Mouse (Mus musculus) gastrocnemius, postnatal 25 days (tissue): ENCODE results near the gene Rfc2. TPM values are rescaled to one million over a fixed set of nuclear protein-coding genes. Genes with fewer than 3 reads are reported as not detected.
A peak's percentile ranks its signal among the peaks of the same experiment; 100 is the strongest.

ENCODE experiments used
- DNase-seq: peaks from one replicate; pipeline ENCODE4 v3.0.0; 2022
- total RNA-seq, 2 experiments: library from RNA; stranded (reverse); gene quantifications; 1 replicate in 1 of 2; 2 replicates in 1 of 2; pipeline ENCODE4 v1.2.3; 2021

The Rfc2 gene
- total RNA-seq, 2 experiments from 2014 or later = 13.9 to 14.1 TPM

DNA sequence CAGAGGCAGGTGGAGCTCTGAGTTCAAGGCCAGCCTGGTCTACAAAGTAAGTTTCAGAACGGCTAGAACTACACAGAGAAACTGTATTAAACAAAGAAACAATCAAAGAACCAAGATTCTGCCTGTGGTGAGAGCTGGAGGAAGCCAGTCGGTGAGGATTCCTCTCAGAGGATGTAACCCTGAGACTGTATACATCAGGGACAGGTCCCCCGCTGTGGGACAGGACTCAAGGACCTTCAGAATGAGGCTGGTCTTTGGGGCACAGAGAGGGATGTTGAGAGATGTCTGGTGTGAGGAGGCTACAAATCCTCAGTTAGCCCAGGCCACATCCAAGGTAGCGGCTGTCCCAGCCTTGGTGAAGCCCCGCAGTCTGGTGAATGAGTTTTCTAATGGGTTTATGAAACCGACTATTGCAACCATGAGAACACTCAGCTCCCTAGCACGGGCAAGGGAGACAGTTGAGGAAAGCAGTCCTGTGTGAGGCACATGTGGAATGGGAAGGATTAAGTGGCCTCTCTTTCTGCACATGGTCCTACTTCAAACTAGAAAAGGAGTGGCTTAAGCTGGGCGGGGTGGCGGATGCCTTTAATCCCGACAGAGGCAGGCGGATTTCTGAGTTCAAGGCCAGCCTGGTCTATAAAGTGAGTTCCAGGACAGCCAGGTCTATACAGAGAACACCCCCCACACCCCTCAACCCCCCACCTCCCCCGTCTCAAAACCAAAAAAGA lies 28.9 kb downstream of the Rfc2 start:
- DNase-seq = no peak

DNA sequence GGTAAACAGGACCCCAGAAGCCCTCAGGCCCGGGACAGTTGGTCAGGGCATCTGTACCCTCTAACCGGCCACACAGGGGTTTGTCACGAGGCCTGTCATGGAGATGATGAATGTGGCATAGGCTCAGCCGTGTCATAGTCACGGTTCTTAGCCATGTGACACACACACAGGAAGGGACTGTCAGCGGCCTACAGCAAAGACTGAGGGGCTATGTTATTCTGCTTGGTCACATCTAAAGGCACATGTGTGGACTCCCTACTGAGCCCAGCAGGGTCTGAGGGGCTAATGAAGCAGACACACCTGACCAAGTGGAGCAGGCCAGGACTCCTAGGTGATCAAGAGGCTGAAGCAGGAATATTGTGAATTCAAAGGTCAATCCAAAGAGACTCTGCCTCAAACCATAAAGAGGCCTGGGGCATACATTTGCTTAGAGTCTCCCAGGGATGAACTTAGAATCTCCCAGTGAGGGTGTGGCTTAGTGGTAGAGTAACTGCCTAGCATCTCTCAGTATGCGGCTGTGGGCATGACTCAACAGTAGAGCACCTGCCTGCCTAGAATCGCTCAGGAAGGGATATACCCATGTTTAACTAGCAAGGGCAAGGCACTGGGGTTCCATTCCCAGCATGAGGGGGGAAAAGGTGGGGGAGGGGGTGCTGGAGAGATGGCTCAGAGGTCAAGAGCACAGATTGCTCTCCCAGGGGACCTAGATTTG lies 30.8 kb downstream of the Rfc2 start:
- no peak for DNase-seq

DNA sequence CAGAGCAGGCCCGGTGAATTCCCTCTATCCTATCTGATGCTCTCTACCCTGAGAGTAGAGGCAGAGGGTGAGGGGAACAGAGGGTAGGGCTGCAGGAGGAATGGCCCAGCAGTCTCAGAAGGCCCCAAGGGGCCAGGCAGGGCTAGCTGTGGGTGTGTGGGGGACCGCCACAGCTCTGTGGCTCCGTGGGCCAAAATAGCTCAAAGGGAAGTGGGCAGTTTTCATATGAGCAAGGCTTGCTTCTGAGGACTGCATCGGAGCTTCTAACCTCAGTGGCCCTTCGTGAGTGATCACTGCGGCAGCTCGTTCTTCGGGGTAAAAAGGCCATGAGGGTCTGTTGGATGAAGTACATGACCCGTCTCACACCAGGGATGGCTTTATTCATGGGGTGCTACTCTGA lies 32.6 kb downstream of the Rfc2 start:
- DNase-seq = no peak

DNA sequence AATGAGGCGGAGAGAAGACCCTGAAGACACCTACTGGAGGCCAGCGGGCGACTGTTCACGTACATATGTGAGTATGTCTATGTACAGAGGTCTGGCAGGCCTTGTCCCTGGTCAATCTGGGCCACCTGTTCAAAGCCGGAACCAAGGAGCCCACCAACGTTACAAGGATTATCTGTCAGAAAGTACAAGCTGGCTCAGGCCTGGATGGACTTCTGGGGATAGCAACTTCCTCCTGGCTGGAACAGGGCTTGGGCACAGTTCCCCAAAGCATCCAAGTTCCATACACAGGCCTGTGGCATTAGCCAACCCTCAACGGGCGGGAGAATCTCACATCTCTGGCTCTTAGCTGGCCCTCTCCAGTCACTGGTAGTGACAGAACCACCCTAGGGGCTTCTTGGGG lies 33.1 kb downstream of the Rfc2 start:
- no peak for DNase-seq

DNA sequence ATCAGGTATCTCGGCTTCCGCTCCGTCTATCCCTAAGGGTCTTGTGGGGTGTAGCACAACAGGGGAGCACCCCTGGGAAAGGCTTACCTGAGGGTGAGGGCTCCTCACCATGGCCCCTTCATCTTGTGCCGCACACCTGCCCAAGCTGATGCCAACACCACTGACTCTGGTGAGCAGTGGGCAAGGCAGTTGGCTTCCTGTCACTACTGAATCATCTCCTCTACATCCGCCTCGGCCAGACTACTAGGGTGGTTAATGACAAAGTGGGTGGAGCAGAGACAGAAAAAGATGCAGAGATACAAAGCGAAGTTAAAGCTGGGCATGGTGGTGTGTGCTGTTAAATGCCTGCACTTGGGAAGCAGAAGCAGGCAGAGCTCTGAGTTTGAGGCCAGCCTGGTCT lies 33.6 kb downstream of the Rfc2 start, which contains the start of gene Lat2:
Gene Lat2, minus strand, starts transcription at position 224 of the 400 bp plus-strand sequence.
- no peak for DNase-seq

DNA sequence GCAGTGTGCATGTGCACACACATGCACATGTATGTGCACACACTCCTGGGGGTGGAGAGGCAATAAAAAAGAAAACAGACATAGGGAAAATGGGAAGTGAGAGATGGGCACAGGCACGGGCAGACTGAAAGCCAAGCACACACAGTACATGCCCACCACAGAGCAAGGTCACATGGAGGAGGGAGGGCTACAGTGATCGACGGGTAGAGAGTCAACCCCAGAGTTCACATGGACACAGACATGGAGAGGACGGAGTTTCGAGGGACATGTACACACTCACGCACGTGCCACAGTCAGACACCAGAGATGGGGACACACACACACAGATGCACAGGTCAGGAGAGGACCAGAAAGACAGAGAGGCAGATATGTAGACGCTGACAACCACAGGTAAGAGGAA lies 34.2 kb downstream of the Rfc2 start:
- no peak for DNase-seq

DNA sequence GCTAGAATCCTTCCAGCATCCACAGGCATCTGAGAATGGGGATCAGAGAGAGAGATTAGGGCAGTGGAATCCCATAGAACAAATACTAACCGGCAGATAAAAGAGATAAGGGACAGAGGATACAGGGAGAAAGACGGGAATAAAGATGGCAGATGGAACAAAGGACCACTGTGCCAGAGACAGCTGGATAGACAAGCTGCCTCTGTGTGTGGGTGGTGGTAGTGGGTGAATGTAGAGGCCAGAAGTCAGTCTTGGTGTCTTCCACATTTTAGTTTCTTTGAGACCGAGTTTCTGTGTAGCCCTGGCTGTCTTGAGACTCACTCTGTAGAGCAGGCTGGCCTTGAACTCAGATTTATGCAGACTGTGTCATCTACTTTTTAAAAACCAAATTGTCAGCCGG lies 34.6 kb downstream of the Rfc2 start:
- DNase-seq = no peak

DNA sequence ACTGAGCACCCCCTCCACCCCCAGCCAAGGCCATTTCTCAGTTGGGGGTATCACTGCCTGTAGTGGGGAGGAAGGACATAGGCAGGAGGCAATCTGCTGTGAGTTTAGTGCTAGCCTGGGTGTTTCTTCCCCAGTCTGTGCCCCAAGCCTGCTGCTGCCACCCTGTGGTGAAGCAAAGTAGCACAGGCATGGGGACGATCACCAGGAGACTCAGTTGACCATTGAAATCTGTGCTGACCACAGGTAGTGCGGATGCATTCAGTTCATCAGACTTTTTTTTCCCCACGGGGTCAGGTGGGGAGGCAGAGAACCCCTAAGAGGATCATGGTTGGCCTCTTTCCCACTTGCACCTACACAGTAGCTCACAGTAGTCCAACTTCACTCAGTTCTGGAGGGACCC lies 35.9 kb downstream of the Rfc2 start:
- DNase-seq = peak; percentile 52

DNA sequence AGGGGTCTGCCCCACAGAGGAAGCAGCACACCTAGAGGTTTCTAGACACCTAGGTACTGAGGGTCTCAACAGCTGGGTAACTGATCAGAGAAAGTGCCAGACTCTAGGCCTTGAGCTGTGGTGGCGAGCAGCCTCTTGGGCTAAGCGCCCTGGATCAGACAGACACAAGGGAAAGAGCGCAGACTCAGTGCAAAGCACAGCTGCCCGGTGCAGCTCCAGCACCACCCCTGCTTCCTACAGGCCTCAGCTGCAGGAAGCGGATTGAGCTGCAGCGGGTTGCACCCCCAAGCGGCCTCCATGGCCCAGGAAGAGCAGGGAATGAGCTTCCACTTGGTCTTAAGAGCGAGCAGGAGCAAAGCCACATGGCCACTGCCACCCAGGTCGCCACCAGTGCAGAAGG lies 39.3 kb downstream of the Rfc2 start:
- DNase-seq = no peak

DNA sequence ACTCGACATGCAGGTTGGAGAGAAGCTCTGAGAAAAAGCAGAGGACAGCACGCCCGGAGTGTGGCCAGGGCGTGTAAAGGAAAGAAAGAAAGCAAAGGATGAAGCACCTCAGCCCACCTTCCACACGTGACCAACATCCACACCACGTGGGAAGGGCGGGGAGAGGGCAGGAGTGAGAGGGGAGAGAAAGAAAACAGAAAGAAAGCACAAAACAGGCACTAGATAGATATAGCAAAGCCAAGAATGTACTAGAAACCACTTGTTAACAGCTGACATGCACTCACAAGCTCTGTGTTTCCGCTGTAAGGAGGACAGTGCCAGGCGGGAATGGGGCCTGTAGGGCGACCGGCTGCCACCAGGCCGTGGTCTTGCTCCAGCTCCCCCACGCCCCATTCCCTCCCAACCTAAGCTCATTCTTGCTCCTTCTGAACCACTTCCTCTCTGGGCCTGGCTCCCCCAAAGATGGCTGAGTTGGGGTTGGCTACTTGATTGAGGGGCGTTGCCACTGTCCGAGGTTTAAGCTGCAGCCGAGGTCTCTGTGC lies 40.0 kb downstream of the Rfc2 start:
- DNase-seq = no peak

DNA sequence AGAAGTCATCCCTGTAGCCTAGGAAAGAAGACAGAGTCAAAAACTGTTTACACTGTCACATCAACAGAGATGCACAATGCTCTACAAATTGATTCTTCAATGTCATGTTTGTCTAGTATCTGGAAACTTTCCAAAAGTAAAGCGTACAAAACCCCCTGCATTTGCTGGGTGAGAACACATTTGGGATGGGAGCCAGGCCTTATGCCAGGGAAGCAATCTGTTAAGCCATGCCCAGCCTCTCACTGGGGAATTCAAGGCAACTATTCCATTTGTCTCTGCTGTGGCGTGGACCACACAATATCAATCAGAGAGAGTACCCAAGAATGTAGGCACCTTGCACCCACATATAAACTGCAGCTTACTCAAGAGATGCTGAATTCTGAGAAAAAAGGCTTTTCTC lies 40.9 kb downstream of the Rfc2 start:
- no peak for DNase-seq

DNA sequence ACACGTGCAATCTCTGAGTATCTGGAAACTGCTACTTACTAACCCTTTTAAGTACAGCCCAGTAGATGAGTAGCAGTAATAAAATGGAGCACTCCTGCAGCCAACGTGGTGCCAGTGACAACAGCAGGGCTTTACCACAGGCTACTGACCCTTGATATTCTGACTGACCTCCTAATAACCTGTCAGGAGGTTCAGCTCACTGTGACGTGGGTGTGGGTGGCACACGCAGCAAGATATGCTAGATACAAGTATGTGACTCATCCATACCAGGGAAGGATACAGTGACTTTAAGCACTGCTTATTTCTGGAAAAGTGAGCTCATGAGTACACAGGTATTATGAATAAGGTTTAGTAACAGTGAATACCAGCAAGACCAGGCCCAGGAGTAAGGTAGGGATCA lies 48.3 kb downstream of the Rfc2 start:
- no peak for DNase-seq

DNA sequence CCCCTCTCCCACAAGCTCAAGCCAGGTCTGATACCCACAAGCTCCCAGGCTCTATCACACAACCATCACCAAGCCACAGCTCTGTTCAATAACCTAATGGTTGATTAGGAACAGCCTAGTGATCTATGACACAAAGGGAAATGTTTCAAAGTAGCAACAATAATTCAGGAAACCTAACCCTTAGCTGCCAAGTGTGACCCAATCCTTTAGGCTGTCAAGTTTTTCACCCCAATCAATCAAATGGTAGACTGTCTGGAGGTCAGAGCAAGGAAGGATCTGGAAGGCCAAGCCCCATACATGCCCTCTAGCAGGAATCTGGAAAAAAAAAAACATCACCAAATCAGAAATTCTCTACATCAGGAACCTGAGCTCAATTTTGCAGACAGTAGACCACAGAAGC lies 49.7 kb downstream of the Rfc2 start:
- DNase-seq = no peak

DNA sequence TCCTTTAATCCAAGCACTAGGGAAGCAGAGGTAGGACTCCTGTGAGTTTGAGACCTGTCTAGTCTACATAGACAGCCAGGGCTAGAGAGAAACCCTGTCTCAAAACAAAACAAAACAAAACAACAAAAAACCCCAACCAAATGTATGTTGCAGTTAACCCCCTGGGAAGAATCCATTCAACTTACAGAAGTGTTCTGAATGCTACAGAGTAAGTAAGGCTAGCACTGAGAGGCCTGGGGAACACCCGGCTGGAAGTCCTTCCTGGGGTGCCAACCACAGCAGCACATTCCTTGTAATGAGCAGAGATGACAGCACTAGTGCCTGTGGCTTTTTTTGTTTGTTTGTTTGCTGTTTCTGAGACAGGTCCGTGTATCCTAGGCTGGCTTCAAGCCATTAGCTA lies 51.7 kb downstream of the Rfc2 start:
- DNase-seq = no peak

DNA sequence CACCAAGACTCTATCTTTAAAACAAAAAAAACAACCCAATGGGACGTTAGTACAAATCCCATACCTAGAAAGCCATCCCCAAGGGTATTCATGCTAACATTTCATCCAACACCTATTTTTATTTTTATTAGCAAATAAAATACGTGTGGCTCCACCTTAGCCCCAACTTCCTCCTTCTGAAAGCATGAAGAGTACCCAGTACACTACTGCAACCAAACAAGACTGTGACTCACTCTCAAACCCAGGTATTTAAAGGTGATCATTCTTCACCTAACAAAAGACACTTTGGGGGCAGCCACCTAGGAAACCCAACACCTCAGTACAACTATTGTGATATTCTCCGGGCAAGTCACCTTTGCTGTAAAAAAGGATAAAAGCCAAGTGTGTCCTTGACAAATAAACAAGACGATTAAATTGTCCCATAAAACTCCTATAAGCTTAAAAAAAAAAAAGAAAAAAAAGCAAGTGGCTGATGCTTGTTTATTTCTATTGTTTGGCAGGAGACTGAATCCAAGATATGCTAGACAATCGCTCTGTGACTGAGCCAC lies 56.7 kb downstream of the Rfc2 start:
- no peak for DNase-seq

DNA sequence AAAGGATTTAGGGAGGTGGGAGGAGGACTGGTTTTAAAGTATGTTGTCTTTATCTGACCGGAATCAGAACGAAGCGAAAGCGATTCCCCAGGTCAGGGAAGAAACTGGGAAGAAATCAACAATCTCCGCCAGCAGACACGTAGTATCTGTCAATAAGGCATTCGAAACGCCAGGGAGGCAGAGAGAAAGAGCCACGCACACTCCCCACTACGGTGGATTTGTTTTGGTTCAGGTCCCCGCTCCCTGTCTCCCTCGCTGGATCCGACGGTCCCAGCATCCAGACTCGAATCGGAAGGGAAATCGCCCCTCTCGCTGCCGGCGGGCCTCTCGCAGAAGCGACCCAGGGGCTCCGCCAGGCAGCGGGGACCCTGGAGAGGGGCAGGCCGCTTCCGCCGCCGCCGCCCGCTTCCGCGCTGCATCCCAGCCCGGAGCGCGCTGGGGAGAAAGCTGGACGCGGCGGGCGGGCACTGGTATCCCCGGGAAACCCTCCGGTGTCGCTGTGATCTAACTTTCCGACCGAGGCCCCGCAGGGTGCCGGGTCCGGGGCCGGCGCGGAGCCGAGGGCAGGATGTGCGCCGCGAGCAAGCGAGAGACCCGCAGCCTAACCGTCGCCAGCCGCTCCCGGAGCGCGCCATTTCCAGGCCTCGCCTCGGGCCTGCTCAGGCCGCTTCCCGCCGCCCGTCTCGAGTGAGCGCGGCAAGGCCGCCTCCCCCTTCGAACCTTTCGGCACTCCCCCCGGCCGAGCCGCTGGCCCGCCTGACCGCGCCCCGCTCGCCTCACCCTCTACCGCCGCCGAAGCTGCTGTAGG lies 57.5 kb downstream of the Rfc2 start:
- no peak for DNase-seq

DNA sequence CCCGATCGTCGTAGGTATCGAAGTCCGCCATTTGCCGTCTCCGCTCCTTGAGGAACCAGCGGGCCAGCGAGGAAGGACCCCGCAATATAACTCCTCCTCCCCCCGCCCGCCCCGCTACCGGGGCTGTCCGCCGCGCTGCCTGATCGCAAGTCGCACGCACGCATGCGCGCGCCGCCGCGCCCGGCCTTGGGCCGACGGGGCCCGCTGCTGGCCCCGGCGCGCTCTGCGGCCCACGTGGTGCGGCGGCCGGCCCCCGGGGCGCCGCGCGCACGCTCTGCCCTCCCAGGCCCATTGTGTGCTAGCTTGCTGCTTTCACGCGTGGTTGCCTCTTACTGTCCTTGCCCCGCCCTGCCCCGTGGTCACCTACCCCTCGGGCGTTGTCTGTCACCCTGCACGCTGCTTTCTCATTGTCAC lies 58.1 kb downstream of the Rfc2 start, which contains the start of gene Eif4h:
Gene Eif4h, minus strand, starts transcription at position 222 of the 414 bp plus-strand sequence.
- peak; percentile 97 for DNase-seq

DNA sequence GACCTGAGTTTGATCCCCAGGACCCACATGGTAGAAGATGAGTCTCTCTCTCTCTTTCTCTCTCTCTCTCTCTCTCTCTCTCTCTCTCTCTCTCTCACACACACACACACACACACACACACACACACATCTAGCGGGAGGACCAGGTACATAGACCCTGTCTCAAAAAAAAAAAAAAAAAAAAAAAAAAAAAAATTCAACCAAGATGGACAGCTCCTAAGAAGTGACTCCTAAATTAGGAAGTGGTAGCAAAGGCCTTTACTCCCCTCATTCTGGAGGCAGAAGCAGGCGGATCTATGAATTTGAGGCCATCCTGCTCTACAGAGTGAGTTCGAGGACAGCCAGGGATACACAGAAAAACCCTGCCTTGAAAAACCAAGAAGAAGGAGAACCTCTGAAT lies 59.2 kb downstream of the Rfc2 start:
- no peak for DNase-seq

DNA sequence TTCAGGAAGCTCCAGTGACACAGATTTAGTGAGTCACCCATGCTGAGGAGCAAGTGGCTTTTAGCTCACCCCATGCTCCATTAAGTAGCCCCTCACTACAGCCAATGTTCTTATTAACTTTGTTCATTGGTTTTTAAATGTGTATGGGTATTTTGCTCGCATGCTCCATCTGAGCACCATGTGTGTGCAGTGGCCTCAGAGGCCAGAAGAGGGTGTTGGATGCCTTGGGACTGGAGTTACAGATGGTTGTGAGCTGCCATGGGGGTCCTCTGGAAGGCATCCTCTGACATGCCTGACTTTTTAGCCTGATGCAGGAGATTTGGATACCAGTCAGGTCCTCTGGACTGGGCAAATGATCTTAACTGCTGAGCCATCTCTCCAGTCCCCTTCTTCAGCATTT lies 63.0 kb downstream of the Rfc2 start:
- no peak for DNase-seq

DNA sequence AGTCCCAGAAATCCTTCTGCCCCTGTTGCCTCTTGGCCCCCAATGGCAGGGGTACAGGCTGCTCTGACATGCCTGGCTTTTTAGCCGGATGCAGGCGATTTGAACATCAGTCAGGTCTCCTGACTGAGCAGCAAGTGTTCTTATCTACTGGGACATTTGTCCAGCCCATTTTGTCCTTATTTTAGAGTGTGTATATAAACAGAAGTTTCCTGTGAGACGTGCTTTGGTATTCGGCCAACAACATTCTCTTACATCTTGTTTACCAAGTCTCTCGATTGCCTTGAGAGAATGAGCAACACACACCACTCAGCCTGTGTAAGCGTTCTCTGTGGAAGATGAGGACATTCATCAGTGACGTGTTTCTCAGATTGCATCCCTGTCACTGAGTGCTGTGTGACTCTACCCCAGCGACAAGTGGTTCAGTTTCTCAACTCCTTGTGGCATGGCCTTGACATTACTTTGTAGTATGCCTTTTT lies 63.5 kb downstream of the Rfc2 start:
- no peak for DNase-seq

DNA sequence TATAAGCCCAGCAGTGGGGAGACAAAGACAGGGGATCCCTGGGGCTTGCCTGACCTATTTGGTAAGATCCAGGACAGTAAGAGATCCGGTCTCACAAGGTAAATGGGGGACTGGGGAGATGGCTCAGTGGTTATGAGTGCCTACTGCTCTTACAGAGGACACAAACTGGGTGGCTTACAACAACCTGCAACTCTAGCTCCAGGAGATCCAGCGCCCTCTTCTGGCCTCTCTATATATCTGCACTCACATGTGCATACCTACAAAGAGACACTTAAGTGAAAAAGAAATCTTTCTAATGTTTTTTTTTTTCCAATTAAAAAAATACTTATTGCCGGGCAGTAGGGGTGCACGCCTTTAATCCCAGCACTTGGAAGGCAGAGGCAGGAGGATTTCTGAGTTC lies 65.3 kb downstream of the Rfc2 start:
- no peak for DNase-seq

DNA sequence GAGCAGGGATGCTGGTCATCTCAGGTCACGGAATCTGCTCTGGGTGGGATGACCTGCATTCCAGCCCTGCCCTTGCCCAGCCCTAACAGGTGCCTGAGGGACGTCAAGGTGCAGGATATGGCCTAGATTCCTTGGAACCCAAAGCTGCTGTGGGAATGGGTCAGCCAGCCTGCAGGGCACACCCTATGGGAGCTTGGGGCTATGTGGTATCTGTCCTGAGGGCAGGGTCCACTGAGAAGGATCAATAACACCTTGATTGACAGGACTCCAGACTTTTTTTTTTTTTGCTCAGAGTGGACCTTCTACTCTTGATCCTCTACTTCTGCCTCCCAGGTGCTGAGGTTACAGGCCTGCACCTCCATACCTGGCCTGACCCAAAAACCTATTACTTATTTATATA lies 66.2 kb downstream of the Rfc2 start:
- DNase-seq = no peak
